Comparison of ENCODE assay signal across 20 mouse cellular contexts in genomic region chr8:13593340-13593739, GRCm38 (mm10). TPM values are rescaled to one million over a fixed set of nuclear protein-coding genes. Genes with fewer than 3 reads are reported as not detected.
DNase-seq lines count a peak whose midpoint lies in the region; ATAC-seq and TF ChIP-seq lines count a peak whose summit lies in the region.
"Had no signal": no experiment of that assay in that cellular context is flagged by ENCODE, and none has a peak within 500 bp of the region (broad histone marks: within the 10 kb centered on the region; RNA-seq: fewer than 3 reads in every experiment).

No protein-coding gene starts in this region.

- H3K4me2 ChIP-seq in embryonic facial prominence, embryonic 15.5 days (replicated peaks), result no peak overlapping the region
- no peak overlapping the region for H3K4me2 ChIP-seq in hindbrain, embryonic 11.5 days (replicated peaks; ENCODE audit: low read depth, low read length)
- H3K4me2 ChIP-seq: heart, embryonic 12.5 days; limb, embryonic 13.5 days; midbrain, embryonic 15.5 days had no signal

- no peak overlapping the region for H3ac ChIP-seq in C2C12 (ENCODE audit: control insufficient read depth, insufficient read length, low read depth)

- H3K27me3 ChIP-seq in spleen, adult 2 months (ENCODE audit: control insufficient read depth, insufficient read depth, low read length), result no peaks in the 10 kb centered on the region
- H3K27me3 ChIP-seq in C2C12 (ENCODE audit: control insufficient read depth, insufficient read depth, insufficient read length), result no peaks in the 10 kb centered on the region
- no peaks in the 10 kb centered on the region for H3K27me3 ChIP-seq in embryonic facial prominence, embryonic 15.5 days
- H3K27me3 ChIP-seq in splenic B cell, adult 2 months (ENCODE audit: control insufficient read depth, insufficient read depth, low read length, poor library complexity, severe bottlenecking), result no peaks in the 10 kb centered on the region
- H3K27me3 ChIP-seq in hindbrain, embryonic 11.5 days (ENCODE audit: control insufficient read depth, insufficient read depth, low read length), result no peaks in the 10 kb centered on the region
- H3K27me3 ChIP-seq: heart, embryonic 12.5 days; limb, embryonic 13.5 days; midbrain, embryonic 15.5 days had no signal

- TF ChIP-seq POLR2A in spleen, adult 2 months (IDR thresholded peaks at IDR 0.05; ENCODE audit: low read depth, low read length), result no peak

- H3K79me3 ChIP-seq in C2C12 (ENCODE audit: low read depth), result no peaks in the 10 kb centered on the region

- H3K27ac ChIP-seq in spleen, adult 2 months (ENCODE audit: insufficient read depth, low read length), result peak overlapping the region; percentile 97
- peak overlapping the region; percentile 39; the same call in 1 of the 2 replicates for H3K27ac ChIP-seq in embryonic facial prominence, embryonic 15.5 days (replicated peaks)
- no peak overlapping the region for H3K27ac ChIP-seq in hindbrain, embryonic 11.5 days (ENCODE audit: low read depth, low read length)
- H3K27ac ChIP-seq: limb, embryonic 13.5 days; liver, embryonic 14.5 days; midbrain, embryonic 15.5 days had no signal

- no peak for ATAC-seq in embryonic facial prominence, embryonic 15.5 days (ENCODE audit: insufficient number of reproducible peaks, low FRiP score, low TSS enrichment, low read depth)
- ATAC-seq in hindbrain, embryonic 11.5 days (ENCODE audit: low FRiP score), result no peak
- ATAC-seq: hindbrain, embryonic 16.5 days; midbrain, embryonic 15.5 days had no signal

- no peaks in the 10 kb centered on the region for H3K9me3 ChIP-seq in embryonic facial prominence, embryonic 15.5 days (replicated peaks)
- no peaks in the 10 kb centered on the region for H3K9me3 ChIP-seq in hindbrain, embryonic 11.5 days (ENCODE audit: control insufficient read depth, low read length)
- H3K9me3 ChIP-seq: heart, embryonic 12.5 days; limb, embryonic 13.5 days; midbrain, embryonic 15.5 days had no signal

- no peak overlapping the region for H3K9ac ChIP-seq in embryonic facial prominence, embryonic 15.5 days
- H3K9ac ChIP-seq in hindbrain, embryonic 11.5 days (ENCODE audit: low read depth, low read length), result no peak overlapping the region
- H3K9ac ChIP-seq: heart, embryonic 12.5 days; limb, embryonic 13.5 days; liver, embryonic 14.5 days; midbrain, embryonic 15.5 days had no signal

- no peaks in the 10 kb centered on the region for H3K79me2 ChIP-seq in C2C12 (ENCODE audit: control insufficient read depth, insufficient read depth)

- no peak overlapping the region for H3K4me3 ChIP-seq in spleen, adult 2 months (ENCODE audit: extremely low read depth, insufficient read depth, insufficient read length)
- no peak overlapping the region for H3K4me3 ChIP-seq in C2C12 (ENCODE audit: insufficient read depth, poor library complexity, severe bottlenecking)
- H3K4me3 ChIP-seq in embryonic facial prominence, embryonic 15.5 days (replicated peaks), result no peak overlapping the region
- no peak overlapping the region for H3K4me3 ChIP-seq in hindbrain, embryonic 11.5 days (ENCODE audit: low read depth, low read length)
- H3K4me3 ChIP-seq: heart, embryonic 12.5 days; limb, embryonic 13.5 days; midbrain, embryonic 15.5 days had no signal

- H3K36me3 ChIP-seq in spleen, adult 2 months (ENCODE audit: control insufficient read depth, insufficient read depth, low read length), result peaks cover 33% of the 10 kb centered on the region
- peaks cover 86% of the 10 kb centered on the region for H3K36me3 ChIP-seq in C2C12 (ENCODE audit: control insufficient read depth, insufficient read depth)
- H3K36me3 ChIP-seq in embryonic facial prominence, embryonic 15.5 days, result peaks cover 24% of the 10 kb centered on the region; the same call in 1 of the 2 replicates
- peaks cover 12% of the 10 kb centered on the region for H3K36me3 ChIP-seq in splenic B cell, adult 2 months (ENCODE audit: control insufficient read depth, insufficient read depth, low read length, poor library complexity, severe bottlenecking)
- H3K36me3 ChIP-seq in hindbrain, embryonic 11.5 days (ENCODE audit: control insufficient read depth, insufficient read depth, low read length), result 0 out of 2 replicates have a peak, but pooled peaks cover 2% of the 10 kb centered on the region

- TF ChIP-seq CTCF in spleen, adult 2 months (IDR thresholded peaks at IDR 0.05; ENCODE audit: extremely low read depth, insufficient read depth, insufficient read length, insufficient replicate concordance), result no peak
- no peak for TF ChIP-seq CTCF in C2C12 (IDR thresholded peaks at IDR 0.05; ENCODE audit: control insufficient read depth, insufficient read depth, insufficient read length)

- H3K4me1 ChIP-seq in spleen, adult 2 months (ENCODE audit: control insufficient read depth, insufficient read depth, insufficient read length), result peaks cover 39% of the 10 kb centered on the region
- H3K4me1 ChIP-seq in embryonic facial prominence, embryonic 15.5 days, result peaks cover 12% of the 10 kb centered on the region; the same call in 1 of the 2 replicates
- H3K4me1 ChIP-seq in hindbrain, embryonic 11.5 days (replicated peaks; ENCODE audit: control insufficient read depth, insufficient read depth, low read length), result no peaks in the 10 kb centered on the region
- H3K4me1 ChIP-seq: limb, embryonic 13.5 days; midbrain, embryonic 15.5 days had no signal

- DNase-seq in spleen, adult 2 months (ENCODE audit: low read depth in 1 of 2, low spot score in 2 of 2), result no peak
- no peak for DNase-seq in spleen, adult 12 weeks (ENCODE audit: low spot score)
- peak; percentile 55 for DNase-seq in splenic B cell, adult 2 months (ENCODE audit: low read depth, low spot score)
- DNase-seq in hindbrain, embryonic 11.5 days (ENCODE audit: low spot score), result no peak
- DNase-seq in heart, adult 18-20 months, result no peak
- DNase-seq: cerebellum, postnatal 25 days; gastrocnemius, postnatal 25 days; heart, postnatal 36 days; kidney, adult 8-10 months; kidney, postnatal 25 days had no signal

- WGBS in spleen, adult 2 months, result 47% methylated on average over 8 of the region's 8 CpGs
- WGBS in embryonic facial prominence, embryonic 15.5 days, result 66% methylated on average over 8 of the region's 8 CpGs
- WGBS in hindbrain, embryonic 11.5 days, result 90% methylated on average over 8 of the region's 8 CpGs

TF ChIP-seq in C2C12, 6 proteins besides CTCF, POLR2A, EP300 and RAD21:
- TF ChIP-seq MYOD1 (IDR thresholded peaks at IDR 0.05; ENCODE audit: control insufficient read depth, insufficient read length, low read depth) (peak; percentile 63), MYOG (IDR thresholded peaks at IDR 0.05; ENCODE audit: control insufficient read depth, extremely low read depth, insufficient read length) (no peak)

RNA-seq across cellular contexts. Expression of gene 1700029H14Rik, which starts 31.1 kb away (rescaled TPM):
- polyA plus RNA-seq in spleen, adult 2 months (2012; rRNA removed), result 0.19 and 0.22 TPM in 2 replicates
- not detected for polyA plus RNA-seq in C2C12 (2012; fragmentation: generic; extraction: Trizol)
- polyA plus RNA-seq in embryonic facial prominence, embryonic 15.5 days (2015; fragmentation: Nextera tagmentation; extraction: Ambion mirVana), result not detected in 2 replicates
- not detected in 2 replicates for polyA plus RNA-seq in hindbrain, embryonic 11.5 days (2014; fragmentation: Nextera tagmentation; extraction: Ambion mirVana)
- not detected for total RNA-seq in heart, adult 18-20 months (2021)
- total RNA-seq: ES-E14; gastrocnemius, postnatal 25 days; heart, postnatal 36 days; megakaryocyte, adult 5-6 weeks had no signal
- polyA plus RNA-seq: heart, embryonic 12.5 days; hindbrain, embryonic 16.5 days; limb, embryonic 13.5 days; lung, embryonic 16.5 days; midbrain, embryonic 15.5 days had no signal
